Mouse (Mus musculus): Measurements from ENCODE around the gene Efl1.

Efl1 gene

DNA sequence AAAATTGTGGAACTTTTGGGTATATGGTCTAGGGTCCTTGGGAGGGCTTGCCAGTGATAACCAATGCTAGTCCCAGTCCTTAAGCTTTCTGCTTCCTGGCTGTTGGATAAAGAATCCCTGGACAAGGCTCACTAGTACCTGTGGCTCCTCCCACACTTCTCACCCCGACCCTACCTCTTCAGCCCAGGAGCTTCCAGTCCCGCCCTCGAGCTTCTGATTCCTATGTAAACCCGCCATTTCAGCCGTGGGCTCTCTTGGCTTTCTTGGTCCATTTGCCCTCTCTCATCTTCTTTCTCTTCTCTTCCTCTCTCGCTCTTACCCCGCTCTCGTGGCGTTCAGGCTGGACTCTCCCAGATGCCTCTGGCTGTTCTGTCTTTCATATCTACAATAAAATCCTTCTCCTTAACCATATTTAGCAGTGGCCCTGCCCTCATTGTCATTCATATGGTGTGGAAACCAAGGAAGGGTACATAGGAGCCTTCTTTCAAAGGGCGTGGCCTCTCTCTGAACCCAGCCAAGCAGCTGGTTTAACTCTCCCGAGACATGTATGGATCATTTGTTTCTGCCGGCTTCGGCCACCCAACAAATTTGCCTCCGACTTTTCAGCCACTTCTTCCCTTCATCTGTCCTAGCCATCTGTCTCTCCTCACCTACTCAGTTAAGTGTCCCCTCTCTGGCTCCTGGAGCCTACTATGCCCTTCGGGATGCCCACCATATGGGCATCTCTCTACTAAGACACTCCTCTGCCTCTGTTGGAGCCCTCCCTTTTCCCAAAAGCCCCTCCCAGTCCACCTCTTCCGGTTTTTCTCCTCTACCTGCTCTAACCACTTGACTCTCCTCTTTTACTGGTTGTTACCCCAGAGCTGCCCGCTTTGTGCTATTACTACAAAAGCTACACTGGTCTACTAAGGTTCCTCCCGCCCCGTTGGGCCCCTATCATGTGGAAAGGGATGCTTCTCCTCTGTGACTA, 164.1 kb downstream of the Efl1 start:
- no peak for DNase-seq (ENCODE audit: low spot score)

GRCm38 (mm10) chr7:82819541-82819940, 171.1 kb downstream of the Efl1 start:
- DNase-seq (ENCODE audit: low spot score), result no peak

GRCm38 (mm10) chr7:82820661-82821060, 172.2 kb downstream of the Efl1 start:
- DNase-seq (ENCODE audit: low spot score), result no peak

DNA sequence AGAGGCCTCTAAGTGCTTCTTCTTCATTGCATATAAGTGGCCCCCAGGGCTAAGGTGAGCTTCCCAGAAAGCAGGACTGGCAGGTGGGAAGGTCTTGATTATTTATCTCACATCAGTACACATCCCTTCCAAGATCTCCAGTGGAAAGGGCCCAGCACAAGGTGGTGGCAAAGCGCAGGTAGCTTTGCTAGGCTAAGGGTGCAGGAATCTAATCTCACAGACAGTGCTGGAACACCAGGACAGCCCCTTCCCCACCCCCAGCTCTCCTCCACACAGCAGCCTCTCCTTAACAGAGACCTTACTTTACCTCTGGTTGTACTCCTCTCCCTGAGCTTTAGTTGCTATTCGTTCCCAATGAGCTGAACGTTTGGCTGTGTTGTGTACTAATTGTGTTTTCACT, 173.1 kb downstream of the Efl1 start:
- no peak for DNase-seq (ENCODE audit: low spot score)

GRCm38 (mm10) chr7:82822528-82822927, 174.1 kb downstream of the Efl1 start:
- no peak for DNase-seq (ENCODE audit: low spot score)
